Mouse (Mus musculus) forebrain, embryonic 16.5 days (tissue): ENCODE measurements at regions not wholly inside any gene's neighbourhood (a gene's known extent, or its start where the extent isn't known, plus 50 kb on each side); places are given as distances from the start of the nearest gene placed in this dataset.
"Not testable (repeated sequence)": the region's sequence is repeated elsewhere in the genome, so short reads cannot be mapped to it uniquely, and the experiment has no call there.

Experiments used
- ATAC-seq: fragments of 200-750 bp; cut with Nextera tagmentation; 2 replicates; pipeline ENCODE4 v1.8.0; 2017; ENCODE audit warnings: mild to moderate bottlenecking, moderate library complexity
- H3K27ac ChIP-seq: fragments of 300-500 bp; sonication (generic); 2 replicates; pipeline ENCODE4 v1.5.1; 2014; ENCODE audit warnings: low read length, control low read depth
- H3K27me3 ChIP-seq: fragments of 300-500 bp; sonication (generic); replicated peaks from 2 replicates; pipeline ENCODE4 v1.6.1; 2014; ENCODE audit warnings: low read length; ENCODE audit not compliant: control insufficient read depth, insufficient read depth
- H3K36me3 ChIP-seq: fragments of 300-500 bp; sonication (generic); 2 replicates; pipeline ENCODE4 v1.6.1; 2014; ENCODE audit not compliant: control insufficient read depth, insufficient read depth
- H3K4me1 ChIP-seq: fragments of 300-500 bp; sonication (generic); replicated peaks from 2 replicates; pipeline ENCODE4 v1.6.1; 2014; ENCODE audit warnings: low read length; ENCODE audit not compliant: control insufficient read depth, insufficient read depth
- H3K4me2 ChIP-seq: fragments of 300-500 bp; sonication (generic); 2 replicates; pipeline ENCODE4 v1.6.1; 2014; ENCODE audit warnings: mild to moderate bottlenecking, low read length, control low read depth
- H3K4me3 ChIP-seq: fragments of 300-500 bp; sonication (generic); replicated peaks from 2 replicates; pipeline ENCODE4 v1.5.1; 2014; ENCODE audit warnings: mild to moderate bottlenecking, low read length, control low read depth
- H3K9ac ChIP-seq: fragments of 300-500 bp; sonication (generic); replicated peaks from 2 replicates; pipeline ENCODE4 v1.6.1; 2014; ENCODE audit warnings: low read depth, low read length, control low read depth
- H3K9me3 ChIP-seq: fragments of 300-500 bp; sonication (generic); 2 replicates; pipeline ENCODE4 v1.6.1; 2016; ENCODE audit warnings: low read length; ENCODE audit not compliant: control insufficient read depth
- WGBS: fragments of 180-500 bp; shearing (Covaris S2); extraction: QIAGEN DNeasy Blood & Tissue Kit; methylation state at CpG from one replicate; pipeline ENCODE4 v1.1.7; 2014; 5-methylcytosine and 5-hydroxymethylcytosine counted together

GRCm38 (mm10) chr6:59102090-59102489 is 77.7 kb upstream of the Fam13a start:
- Histone ChIP-seq H3K9me3 (no peaks in the 10 kb centered on the region), H3K27me3 (no peaks in the 10 kb centered on the region), H3K9ac (no peak overlapping the region), H3K4me2 (no peak overlapping the region), H3K36me3 (no peaks in the 10 kb centered on the region), H3K27ac (no peak overlapping the region), H3K4me1 (no peaks in the 10 kb centered on the region), H3K4me3 (no peak overlapping the region)
- WGBS = 72% methylated on average over 1 of the region's 1 CpGs
- ATAC-seq = no peak

GRCm38 (mm10) chr6:59103936-59104335 is 79.6 kb upstream of the Fam13a start:
- no peak overlapping the region for H3K27ac ChIP-seq
- H3K9ac ChIP-seq = no peak overlapping the region
- no peak overlapping the region for H3K4me3 ChIP-seq
- no peaks in the 10 kb centered on the region for H3K36me3 ChIP-seq
- WGBS = 48% methylated on average over 2 of the region's 2 CpGs
- no peaks in the 10 kb centered on the region for H3K4me1 ChIP-seq
- H3K4me2 ChIP-seq = no peak overlapping the region
- H3K27me3 ChIP-seq = no peaks in the 10 kb centered on the region
- ATAC-seq = no peak
- no peaks in the 10 kb centered on the region for H3K9me3 ChIP-seq

GRCm38 (mm10) chr6:59104496-59104895 is 80.1 kb upstream of the Fam13a start:
- Histone ChIP-seq H3K27ac (no peak overlapping the region), H3K27me3 (no peaks in the 10 kb centered on the region), H3K36me3 (no peaks in the 10 kb centered on the region), H3K4me1 (no peaks in the 10 kb centered on the region), H3K9ac (no peak overlapping the region), H3K4me3 (no peak overlapping the region), H3K4me2 (no peak overlapping the region), H3K9me3 (no peaks in the 10 kb centered on the region)
- ATAC-seq = no peak
- WGBS = 88% methylated on average over 2 of the region's 2 CpGs

GRCm38 (mm10) chr6:59108102-59108501 is 83.8 kb upstream of the Fam13a start:
- Histone ChIP-seq H3K4me2 (no peak overlapping the region), H3K27ac (no peak overlapping the region), H3K4me1 (no peaks in the 10 kb centered on the region), H3K9me3 (no peaks in the 10 kb centered on the region), H3K36me3 (no peaks in the 10 kb centered on the region), H3K27me3 (no peaks in the 10 kb centered on the region), H3K9ac (no peak overlapping the region), H3K4me3 (no peak overlapping the region)
- WGBS = 82% methylated on average over 4 of the region's 4 CpGs
- ATAC-seq = no peak

- no peak overlapping the region for H3K27ac ChIP-seq
- no peak overlapping the region for H3K4me3 ChIP-seq
- whole genome bisulfite sequencing = 66% methylated on average over 2 of the region's 2 CpGs
- no peaks in the 10 kb centered on the region for H3K27me3 ChIP-seq
- no peak overlapping the region for H3K4me2 ChIP-seq
- no peaks in the 10 kb centered on the region for H3K9me3 ChIP-seq
- H3K9ac ChIP-seq = no peak overlapping the region
- ATAC-seq = no peak
- no peaks in the 10 kb centered on the region for H3K4me1 ChIP-seq
- H3K36me3 ChIP-seq = no peaks in the 10 kb centered on the region
Measured at GRCm38 (mm10) chr6:59132410-59132809, 76.3 kb upstream of the Tigd2 start.

GRCm38 (mm10) chr6:59133800-59134199 is 74.9 kb upstream of the Tigd2 start:
- H3K4me1 ChIP-seq, ATAC-seq, H3K27me3 ChIP-seq, H3K9ac ChIP-seq, H3K9me3 ChIP-seq, H3K4me3 ChIP-seq, H3K4me2 ChIP-seq, H3K27ac ChIP-seq, H3K36me3 ChIP-seq: not testable (repeated sequence)
- WGBS = 100% methylated on average over 1 of the region's 1 CpGs

GRCm38 (mm10) chr6:59139702-59140101 is 69.0 kb upstream of the Tigd2 start:
- H3K27ac ChIP-seq = no peak overlapping the region
- no peak overlapping the region for H3K4me3 ChIP-seq
- H3K36me3 ChIP-seq = no peaks in the 10 kb centered on the region
- no peak overlapping the region for H3K4me2 ChIP-seq
- no peak overlapping the region for H3K9ac ChIP-seq
- H3K9me3 ChIP-seq = no peaks in the 10 kb centered on the region
- no peaks in the 10 kb centered on the region for H3K27me3 ChIP-seq
- no peak for ATAC-seq
- no peaks in the 10 kb centered on the region for H3K4me1 ChIP-seq

GRCm38 (mm10) chr6:59142050-59142449 is 66.6 kb upstream of the Tigd2 start:
- Histone ChIP-seq H3K27me3 (no peaks in the 10 kb centered on the region), H3K9ac (no peak overlapping the region), H3K4me2 (no peak overlapping the region), H3K4me1 (no peaks in the 10 kb centered on the region), H3K9me3 (no peaks in the 10 kb centered on the region), H3K27ac (no peak overlapping the region), H3K4me3 (no peak overlapping the region), H3K36me3 (no peaks in the 10 kb centered on the region)
- ATAC-seq = no peak

- WGBS = 42% methylated on average over 1 of the region's 1 CpGs
- no peak overlapping the region for H3K4me3 ChIP-seq
- H3K36me3 ChIP-seq = no peaks in the 10 kb centered on the region
Measured at GRCm38 (mm10) chr6:59147421-59147820, 61.2 kb upstream of the Tigd2 start.

GRCm38 (mm10) chr6:59155636-59156035 is 53.0 kb upstream of the Tigd2 start:
- WGBS = 27% methylated on average over 1 of the region's 1 CpGs
- peak overlapping the region; percentile 9; the same call in 1 of the 2 replicates for H3K27ac ChIP-seq
- 0 out of 2 replicates have a peak, but pooled peaks cover 5% of the 10 kb centered on the region for H3K4me1 ChIP-seq
- ATAC-seq = peak; percentile 90
- no peaks in the 10 kb centered on the region for H3K27me3 ChIP-seq
- no peak overlapping the region for H3K4me2 ChIP-seq
- no peaks in the 10 kb centered on the region for H3K36me3 ChIP-seq
- no peaks in the 10 kb centered on the region for H3K9me3 ChIP-seq
- no peak overlapping the region for H3K4me3 ChIP-seq
- no peak overlapping the region for H3K9ac ChIP-seq

More at GRCm38 (mm10) chr6:59147421-59147820, 61.2 kb upstream of the Tigd2 start:
- no peak overlapping the region for H3K9ac ChIP-seq
- H3K4me1 ChIP-seq = no peaks in the 10 kb centered on the region
- H3K27me3 ChIP-seq = no peaks in the 10 kb centered on the region
- H3K9me3 ChIP-seq = no peaks in the 10 kb centered on the region
- ATAC-seq = no peak
- no peak overlapping the region for H3K27ac ChIP-seq
- H3K4me2 ChIP-seq = no peak overlapping the region
